Mouse (Mus musculus): ENCODE measurements around the gene Arhgap28.

GRCm38 (mm10) chr17:67988920-67989621 is 14.8 kb downstream of the Arhgap28 start:
- no peak for TF ChIP-seq POLR2A (IDR thresholded peaks at IDR 0.05; ENCODE audit: borderline replicate concordance, extremely low read depth, insufficient read depth, insufficient read length, poor library complexity, severe bottlenecking)
- no peak for TF ChIP-seq CTCF (IDR thresholded peaks at IDR 0.05; ENCODE audit: borderline replicate concordance, extremely low read depth, insufficient read depth, insufficient read length)
